In genomic region chr2:119270643-119271331, GRCm38 (mm10) we compare ENCODE assay signal across 8 mouse cellular contexts. TPM values are rescaled to one million over a fixed set of nuclear protein-coding genes. Genes with fewer than 3 reads are reported as not detected.
A peak's percentile ranks its signal among the peaks of the same experiment; 100 is the strongest.
DNase-seq lines count a peak whose midpoint lies in the region; ATAC-seq and TF ChIP-seq lines count a peak whose summit lies in the region.

Gene Rhov (minus strand): TSS chr2:119271272.

- H3K9me3 ChIP-seq in heart, postnatal 0 days (replicated peaks; ENCODE audit: control insufficient read depth, low read length) = no peaks in the 10 kb centered on the region
- H3K9me3 ChIP-seq in neural tube, embryonic 13.5 days = no peaks in the 10 kb centered on the region

- peak within 1 kb of the TSS; percentile 96 for H3K4me2 ChIP-seq in heart, postnatal 0 days (ENCODE audit: low read depth, low read length)
- H3K4me2 ChIP-seq in neural tube, embryonic 13.5 days = peak within 1 kb of the TSS; percentile 84

- WGBS in heart, postnatal 0 days = 2% methylated on average over 48 of the region's 49 CpGs
- WGBS in neural tube, embryonic 13.5 days = under 1% methylated on average over 49 of the region's 49 CpGs

- peaks cover 6% of the 10 kb centered on the region; the same call in 1 of the 2 replicates for H3K4me1 ChIP-seq in heart, postnatal 0 days (ENCODE audit: control insufficient read depth, insufficient read depth)
- peaks cover 20% of the 10 kb centered on the region for H3K4me1 ChIP-seq in neural tube, embryonic 13.5 days (replicated peaks)

- peak within 1 kb of the TSS; percentile 21 for H3K4me3 ChIP-seq in C2C12 (ENCODE audit: insufficient read depth, poor library complexity, severe bottlenecking)
- peak within 1 kb of the TSS; percentile 60 for H3K4me3 ChIP-seq in heart, postnatal 0 days (ENCODE audit: low read depth, low read length)
- peak within 1 kb of the TSS; percentile 70 for H3K4me3 ChIP-seq in neural tube, embryonic 13.5 days

- ATAC-seq in heart, postnatal 0 days (ENCODE audit: insufficient read depth, low read depth) = peak; percentile 67
- ATAC-seq in neural tube, embryonic 13.5 days (ENCODE audit: low read depth) = peak; percentile 92

- TF ChIP-seq EP300 in heart, postnatal 0 days (IDR thresholded peaks at IDR 0.05; ENCODE audit: low read depth) = no peak

- TF ChIP-seq CTCF in C2C12 (IDR thresholded peaks at IDR 0.05; ENCODE audit: control insufficient read depth, insufficient read depth, insufficient read length) = peak; percentile 57
- 0 out of 2 replicates have a peak, but pooled peaks have one; percentile 7 for TF ChIP-seq CTCF in heart, postnatal 0 days (IDR thresholded peaks at IDR 0.05; ENCODE audit: low read depth)

- H3K79me2 ChIP-seq in C2C12 (ENCODE audit: control insufficient read depth, insufficient read depth) = no peaks in the 10 kb centered on the region

- H3K27ac ChIP-seq in heart, postnatal 0 days (ENCODE audit: low read depth) = no peak within 1 kb of the TSS
- H3K27ac ChIP-seq in neural tube, embryonic 13.5 days (replicated peaks) = peak within 1 kb of the TSS; percentile 81

- no peaks in the 10 kb centered on the region for H3K79me3 ChIP-seq in C2C12 (ENCODE audit: low read depth)

- DNase-seq in adrenal gland, adult 2 months = peak; percentile 59
- peak; percentile 40 for DNase-seq in embryo, embryonic 11.5 days (ENCODE audit: low read depth, low spot score)
- DNase-seq in heart, postnatal 0 days (ENCODE audit: low spot score) = peak; percentile 30
- DNase-seq in kidney, postnatal 4 days = peak; percentile 76 to 83
- peak; percentile 78 to 85 for DNase-seq in lung, adult 18-20 months
- peak; percentile 37 to 65 for DNase-seq in thymus, postnatal 10 days (ENCODE audit: low spot score in 2 of 2)

- H3ac ChIP-seq in C2C12 (ENCODE audit: control insufficient read depth, insufficient read length, low read depth) = peak within 1 kb of the TSS; percentile 43

- H3K36me3 ChIP-seq in C2C12 (ENCODE audit: control insufficient read depth, insufficient read depth) = no peaks in the 10 kb centered on the region
- no peaks in the 10 kb centered on the region for H3K36me3 ChIP-seq in heart, postnatal 0 days (replicated peaks; ENCODE audit: control insufficient read depth, insufficient read depth, low read length)
- no peaks in the 10 kb centered on the region for H3K36me3 ChIP-seq in neural tube, embryonic 13.5 days

- H3K27me3 ChIP-seq in C2C12 (ENCODE audit: control insufficient read depth, insufficient read depth, insufficient read length) = no peaks in the 10 kb centered on the region
- peaks cover 20% of the 10 kb centered on the region; the same call in 1 of the 2 replicates for H3K27me3 ChIP-seq in heart, postnatal 0 days (ENCODE audit: control insufficient read depth, insufficient read depth, low read length)
- peaks cover 29% of the 10 kb centered on the region for H3K27me3 ChIP-seq in neural tube, embryonic 13.5 days

- H3K9ac ChIP-seq in heart, postnatal 0 days (replicated peaks; ENCODE audit: low read depth, low read length) = peak within 1 kb of the TSS; percentile 57; the same call in 1 of the 2 replicates
- peak within 1 kb of the TSS; percentile 86 for H3K9ac ChIP-seq in neural tube, embryonic 13.5 days

TF ChIP-seq in C2C12, 6 proteins besides CTCF, POLR2A, EP300 and RAD21:
- TF ChIP-seq USF1 (IDR thresholded peaks at IDR 0.05; ENCODE audit: low read depth) (no peak), MYOG (IDR thresholded peaks at IDR 0.05; ENCODE audit: control insufficient read depth, extremely low read depth, insufficient read length) (no peak), FOSL1 (IDR thresholded peaks at IDR 0.05; ENCODE audit: insufficient read depth, low read length, poor library complexity, severe bottlenecking) (no peak), MYOD1 (IDR thresholded peaks at IDR 0.05; ENCODE audit: control insufficient read depth, insufficient read length, low read depth) (no peak), CEBPB (IDR thresholded peaks at IDR 0.05; ENCODE audit: low read depth) (no peak), MAX (IDR thresholded peaks at IDR 0.05) (no peak)
TF ChIP-seq in C2C12: peak in this region for 0.

RNA-seq across cellular contexts. Expression of gene Rhov, which starts in this region (rescaled TPM):
- polyA plus RNA-seq in C2C12 (2012; fragmentation: generic; extraction: Trizol) = 0.55 TPM
- total RNA-seq in adrenal gland, adult 2 months (2021) = 1 to 10 TPM in 1 of 2 experiments, under 1 TPM in 1; 0.23 to 2.2 TPM
- polyA plus RNA-seq in adrenal gland, adult 2 months (2012; rRNA removed) = 0.34 and 0.91 TPM in 2 replicates
- total RNA-seq in heart, postnatal 0 days (2014; rRNA removed; ENCODE audit: low replicate concordance) = 3.4 TPM in 1 of 2 replicates, not detected in the other
- 0.19 TPM in 1 of 2 replicates, not detected in the other for polyA plus RNA-seq in heart, postnatal 0 days (2015; fragmentation: Nextera tagmentation; extraction: Ambion mirVana)
- 18.3 and 19.1 TPM in 2 replicates for polyA plus RNA-seq in neural tube, embryonic 13.5 days (2015; fragmentation: Nextera tagmentation; extraction: Ambion mirVana)

Comparison
In these comparisons a context has a peak if more than half of its experiments do, and no peak if none do; other contexts are left out.
1. RNA of gene Rhov (polyA plus RNA-seq): 18.3 to 19.1 TPM in neural tube, embryonic 13.5 days; 0.55 TPM in C2C12 (single experiment), 0.34 to 0.91 TPM in adrenal gland, adult 2 months and 0.19 TPM in heart, postnatal 0 days; every median in the first group is over 10 times any median in the second.
2. DNase-seq: peak in every context shown above with its lines; median percentile 82 in lung, adult 18-20 months; 80 in kidney, postnatal 4 days; 59 in adrenal gland, adult 2 months; 51 in thymus, postnatal 10 days; 40 in embryo, embryonic 11.5 days; 30 in heart, postnatal 0 days.
3. Peak in every context shown above with its lines, with median percentiles within 50 percentile points of each other: H3K4me3 ChIP-seq.